Mouse (Mus musculus): Measurements from ENCODE around the gene Vmn1r217. TPM values are rescaled to one million over a fixed set of nuclear protein-coding genes. Genes with fewer than 3 reads are reported as not detected.
"Not testable (repeated sequence)": the region's sequence is repeated elsewhere in the genome, so short reads cannot be mapped to it uniquely, and the experiment has no call there.

Vmn1r217 gene
- polyA plus RNA-seq (2012; rRNA removed) = not detected in 2 replicates
- polyA plus RNA-seq (2014; fragmentation: Nextera tagmentation; extraction: Ambion mirVana) = not detected in 2 replicates

DNA sequence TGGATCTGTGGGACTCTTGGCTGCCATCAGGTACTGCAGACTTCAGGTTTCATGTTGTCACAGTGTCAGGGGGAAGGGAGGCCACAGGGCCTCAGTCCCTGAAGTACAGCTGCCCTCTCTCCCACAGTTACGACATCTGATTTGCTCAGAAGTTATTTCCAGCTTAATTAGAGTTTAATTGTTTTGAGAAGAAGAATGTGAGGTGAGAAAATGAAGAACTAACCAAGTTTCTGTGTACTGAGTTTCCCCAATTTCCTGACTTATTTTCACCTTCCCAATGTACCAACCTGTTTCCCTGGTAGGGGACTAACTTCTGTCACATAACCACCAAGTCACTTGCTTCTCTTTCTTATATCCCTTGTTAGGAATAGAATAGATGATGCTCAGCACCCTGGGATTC is at the start of gene Vmn1r217:
Gene Vmn1r217, minus strand, starts transcription at position 101 of the 400 bp plus-strand sequence.
- H3K9me3 ChIP-seq (ENCODE audit: control insufficient read depth, low read length); H3K36me3 ChIP-seq (replicated peaks; ENCODE audit: control insufficient read depth, insufficient read depth, low read depth); H3K4me3 ChIP-seq (ENCODE audit: insufficient read depth in 1 of 2, low read depth in 2 of 2, low read length in 2 of 2); H3K4me1 ChIP-seq (replicated peaks; ENCODE audit: control insufficient read depth in 2 of 2, insufficient read depth in 2 of 2, low read length in 1 of 2); DNase-seq (ENCODE audit: low read depth in 3 of 3, low spot score in 3 of 3); H3K9ac ChIP-seq (replicated peaks); ATAC-seq (ENCODE audit: insufficient read depth); H3K27me3 ChIP-seq (ENCODE audit: control insufficient read depth, insufficient read depth, low read length); H3K27ac ChIP-seq; H3K4me2 ChIP-seq (ENCODE audit: low read depth): not testable (repeated sequence)
- WGBS (ENCODE audit: insufficient replicate concordance) = 37% methylated on average over 1 of the region's 1 CpGs

- WGBS (ENCODE audit: insufficient replicate concordance) = 44% methylated on average over 4 of the region's 4 CpGs
- H3K9me3 ChIP-seq (ENCODE audit: control insufficient read depth, low read length); H3K4me2 ChIP-seq (ENCODE audit: low read depth); H3K9ac ChIP-seq (replicated peaks); H3K27me3 ChIP-seq (ENCODE audit: control insufficient read depth, insufficient read depth, low read length); H3K36me3 ChIP-seq (replicated peaks; ENCODE audit: control insufficient read depth, insufficient read depth, low read depth); H3K4me3 ChIP-seq (ENCODE audit: insufficient read depth in 1 of 2, low read depth in 2 of 2, low read length in 2 of 2); DNase-seq (ENCODE audit: low read depth in 3 of 3, low spot score in 3 of 3); H3K4me1 ChIP-seq (replicated peaks; ENCODE audit: control insufficient read depth in 2 of 2, insufficient read depth in 2 of 2, low read length in 1 of 2); ATAC-seq (ENCODE audit: insufficient read depth); H3K27ac ChIP-seq: not testable (repeated sequence)
Measured at GRCm38 (mm10) chr13:23166471-23166870, 48.4 kb upstream of the Vmn1r217 start.

DNA sequence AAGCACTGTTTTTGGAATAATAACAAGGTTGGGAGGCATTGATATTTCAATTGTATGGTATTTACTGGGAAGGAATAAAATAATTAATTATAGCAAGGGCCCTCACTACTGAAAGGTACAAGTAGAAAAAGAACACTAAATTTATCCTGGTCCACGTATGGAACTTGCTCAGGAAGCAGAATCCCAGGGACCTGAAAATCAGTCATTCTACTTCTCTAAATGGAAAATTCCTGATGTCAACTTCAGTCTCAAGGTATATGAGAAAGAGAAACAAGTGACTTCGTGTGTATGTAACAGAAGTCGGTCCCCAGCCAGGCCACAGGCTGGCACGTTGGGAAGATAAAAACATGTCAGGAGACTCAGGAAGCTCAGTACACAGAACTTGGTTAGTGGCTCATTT is 41.0 kb upstream of the Vmn1r217 start, which contains the start of gene Vmn1r219:
Gene Vmn1r219, plus strand, starts transcription at position 301 of the 400 bp plus-strand sequence.
- no peak within 1 kb of the TSS for H3K4me3 ChIP-seq (ENCODE audit: insufficient read depth in 1 of 2, low read depth in 2 of 2, low read length in 2 of 2)
- H3K9me3 ChIP-seq (ENCODE audit: control insufficient read depth, low read length) = no peaks in the 10 kb centered on the region
- no peaks in the 10 kb centered on the region for H3K4me1 ChIP-seq (replicated peaks; ENCODE audit: control insufficient read depth in 2 of 2, insufficient read depth in 2 of 2, low read length in 1 of 2)
- DNase-seq (ENCODE audit: low read depth in 3 of 3, low spot score in 3 of 3) (no peak), ATAC-seq (ENCODE audit: insufficient read depth) (no peak)
- no peak within 1 kb of the TSS for H3K27ac ChIP-seq
- TF ChIP-seq EP300 (IDR thresholded peaks at IDR 0.05; ENCODE audit: low read depth) = no peak
- no peak for TF ChIP-seq CTCF (IDR thresholded peaks at IDR 0.05; ENCODE audit: low read depth)
- H3K9ac ChIP-seq (replicated peaks) = no peak within 1 kb of the TSS
- H3K27me3 ChIP-seq (ENCODE audit: control insufficient read depth, insufficient read depth, low read length) = no peaks in the 10 kb centered on the region
- H3K36me3 ChIP-seq (replicated peaks; ENCODE audit: control insufficient read depth, insufficient read depth, low read depth) = no peaks in the 10 kb centered on the region
- WGBS (ENCODE audit: insufficient replicate concordance) = 48% methylated on average over 4 of the region's 4 CpGs
- H3K4me2 ChIP-seq (ENCODE audit: low read depth) = no peak within 1 kb of the TSS

DNA sequence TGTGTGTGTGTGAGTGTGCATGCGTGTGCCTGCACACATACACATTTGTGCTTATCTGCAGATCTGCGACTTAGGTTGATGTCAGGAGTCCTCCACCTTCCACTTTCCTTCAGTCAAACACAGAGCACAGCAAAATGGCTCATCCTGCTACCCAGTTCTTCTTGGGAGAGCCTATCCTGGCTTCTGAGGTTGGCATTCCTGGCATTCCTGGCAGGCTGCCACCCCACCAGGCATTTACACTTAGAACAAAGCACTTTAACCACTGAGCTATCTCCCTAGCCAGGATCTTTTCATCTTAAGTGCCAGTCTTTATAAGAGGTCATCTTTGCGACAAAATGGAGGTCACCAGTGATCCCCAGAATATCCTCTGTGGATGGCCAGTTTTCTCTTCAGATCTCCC is 39.8 kb upstream of the Vmn1r217 start:
- Histone ChIP-seq H3K36me3 (replicated peaks; ENCODE audit: control insufficient read depth, insufficient read depth, low read depth) (no peaks in the 10 kb centered on the region), H3K27me3 (ENCODE audit: control insufficient read depth, insufficient read depth, low read length) (no peaks in the 10 kb centered on the region), H3K27ac (no peak overlapping the region), H3K4me3 (ENCODE audit: insufficient read depth in 1 of 2, low read depth in 2 of 2, low read length in 2 of 2) (no peak overlapping the region), H3K4me1 (replicated peaks; ENCODE audit: control insufficient read depth in 2 of 2, insufficient read depth in 2 of 2, low read length in 1 of 2) (no peaks in the 10 kb centered on the region), H3K4me2 (ENCODE audit: low read depth) (no peak overlapping the region), H3K9ac (replicated peaks) (no peak overlapping the region), H3K9me3 (ENCODE audit: control insufficient read depth, low read length) (no peaks in the 10 kb centered on the region)
- no peak for ATAC-seq (ENCODE audit: insufficient read depth)
- WGBS (ENCODE audit: insufficient replicate concordance) = 51% methylated on average over 3 of the region's 3 CpGs
- no peak for DNase-seq (ENCODE audit: low read depth in 3 of 3, low spot score in 3 of 3)
- TF ChIP-seq CTCF (IDR thresholded peaks at IDR 0.05; ENCODE audit: low read depth) (no peak), EP300 (IDR thresholded peaks at IDR 0.05; ENCODE audit: low read depth) (no peak)

DNA sequence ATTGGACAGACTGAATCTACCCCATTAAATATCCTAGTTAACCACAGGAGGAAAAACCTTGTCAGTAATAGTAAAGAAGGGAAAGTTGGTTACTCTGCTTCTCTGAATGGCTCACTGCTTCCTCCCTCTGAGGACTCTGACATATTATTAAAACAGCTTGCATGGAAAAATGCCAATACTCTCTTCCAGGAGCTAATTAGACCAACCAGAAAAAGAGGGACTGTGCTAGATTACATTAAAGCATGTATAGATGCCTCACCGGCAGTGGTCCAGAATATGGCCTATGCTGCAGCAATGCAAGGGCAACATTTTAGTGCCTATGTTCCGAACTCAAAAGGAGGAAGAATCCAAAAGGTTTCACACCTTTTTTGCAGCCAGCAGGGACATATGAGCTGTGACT is 20.9 kb upstream of the Vmn1r217 start:
- Histone ChIP-seq H3K4me1 (replicated peaks; ENCODE audit: control insufficient read depth in 2 of 2, insufficient read depth in 2 of 2, low read length in 1 of 2) (no peaks in the 10 kb centered on the region), H3K27ac (no peak overlapping the region), H3K4me3 (ENCODE audit: insufficient read depth in 1 of 2, low read depth in 2 of 2, low read length in 2 of 2) (no peak overlapping the region), H3K9me3 (ENCODE audit: control insufficient read depth, low read length) (no peaks in the 10 kb centered on the region), H3K27me3 (ENCODE audit: control insufficient read depth, insufficient read depth, low read length) (no peaks in the 10 kb centered on the region), H3K9ac (replicated peaks) (no peak overlapping the region), H3K4me2 (ENCODE audit: low read depth) (no peak overlapping the region), H3K36me3 (replicated peaks; ENCODE audit: control insufficient read depth, insufficient read depth, low read depth) (no peaks in the 10 kb centered on the region)
- no peak for TF ChIP-seq CTCF (IDR thresholded peaks at IDR 0.05; ENCODE audit: low read depth)
- no peak for TF ChIP-seq EP300 (IDR thresholded peaks at IDR 0.05; ENCODE audit: low read depth)
- DNase-seq (ENCODE audit: low read depth in 3 of 3, low spot score in 3 of 3) (no peak), ATAC-seq (ENCODE audit: insufficient read depth) (no peak)
- 74% methylated on average over 2 of the region's 2 CpGs for WGBS (ENCODE audit: insufficient replicate concordance)
